Mouse (Mus musculus): ENCODE results near the gene Uox. TPM values are rescaled to one million over a fixed set of nuclear protein-coding genes. Genes with fewer than 3 reads are reported as not detected.

Uox gene
- polyA plus RNA-seq, 1 experiment from 2014 or later: 0.11 TPM

GRCm38 (mm10) chr3:146653692-146654091 is 83.5 kb downstream of the Uox start:
- no peak overlapping the region for H3K4me3 ChIP-seq (ENCODE audit: low read depth, low read length)
- ATAC-seq (ENCODE audit: low FRiP score) (no peak), DNase-seq (ENCODE audit: low spot score, missing footprints) (no peak)
- WGBS: 82% methylated on average over 6 of the region's 6 CpGs
- H3K36me3 ChIP-seq (ENCODE audit: control insufficient read depth, insufficient read depth, low read length): no peaks in the 10 kb centered on the region
- H3K4me1 ChIP-seq (ENCODE audit: control insufficient read depth, insufficient read depth, low read length): no peaks in the 10 kb centered on the region
- H3K27ac ChIP-seq (ENCODE audit: low read depth, low read length): no peak overlapping the region
- no peaks in the 10 kb centered on the region for H3K9me3 ChIP-seq (ENCODE audit: control insufficient read depth, low read length)
- H3K27me3 ChIP-seq (ENCODE audit: control insufficient read depth, insufficient read depth, low read length): no peaks in the 10 kb centered on the region
- H3K4me2 ChIP-seq: no peak overlapping the region
- no peak overlapping the region for H3K9ac ChIP-seq (ENCODE audit: low read length)

- H3K4me2 ChIP-seq: no peak overlapping the region
- DNase-seq (ENCODE audit: low spot score, missing footprints) (no peak), ATAC-seq (ENCODE audit: low FRiP score) (no peak)
- no peak overlapping the region for H3K4me3 ChIP-seq (ENCODE audit: low read depth, low read length)
- H3K4me1 ChIP-seq (ENCODE audit: control insufficient read depth, insufficient read depth, low read length): no peaks in the 10 kb centered on the region
- H3K27ac ChIP-seq (ENCODE audit: low read depth, low read length): no peak overlapping the region
- no peaks in the 10 kb centered on the region for H3K27me3 ChIP-seq (ENCODE audit: control insufficient read depth, insufficient read depth, low read length)
- H3K9ac ChIP-seq (ENCODE audit: low read length): no peak overlapping the region
- 69% methylated on average over 2 of the region's 2 CpGs for WGBS
- no peaks in the 10 kb centered on the region for H3K36me3 ChIP-seq (ENCODE audit: control insufficient read depth, insufficient read depth, low read length)
- no peaks in the 10 kb centered on the region for H3K9me3 ChIP-seq (ENCODE audit: control insufficient read depth, low read length)
Measured at GRCm38 (mm10) chr3:146655111-146655577, 84.9 kb downstream of the Uox start.

- H3K4me1 ChIP-seq (ENCODE audit: control insufficient read depth, insufficient read depth, low read length): no peaks in the 10 kb centered on the region
- DNase-seq (ENCODE audit: low spot score, missing footprints) (no peak), ATAC-seq (ENCODE audit: low FRiP score) (no peak)
- H3K27ac ChIP-seq (ENCODE audit: low read depth, low read length): no peak overlapping the region
- WGBS: 90% methylated on average over 5 of the region's 5 CpGs
- no peak overlapping the region for H3K9ac ChIP-seq (ENCODE audit: low read length)
- H3K4me2 ChIP-seq: no peak overlapping the region
- no peak overlapping the region for H3K4me3 ChIP-seq (ENCODE audit: low read depth, low read length)
- no peaks in the 10 kb centered on the region for H3K27me3 ChIP-seq (ENCODE audit: control insufficient read depth, insufficient read depth, low read length)
- no peaks in the 10 kb centered on the region for H3K9me3 ChIP-seq (ENCODE audit: control insufficient read depth, low read length)
- no peaks in the 10 kb centered on the region for H3K36me3 ChIP-seq (ENCODE audit: control insufficient read depth, insufficient read depth, low read length)
Measured at GRCm38 (mm10) chr3:146657433-146657832, 87.2 kb downstream of the Uox start.

- H3K4me3 ChIP-seq (ENCODE audit: low read depth, low read length): no peak overlapping the region
- DNase-seq (ENCODE audit: low spot score, missing footprints) (no peak), ATAC-seq (ENCODE audit: low FRiP score) (no peak)
- 75% methylated on average over 1 of the region's 1 CpGs for WGBS
- H3K36me3 ChIP-seq (ENCODE audit: control insufficient read depth, insufficient read depth, low read length): no peaks in the 10 kb centered on the region
- no peaks in the 10 kb centered on the region for H3K9me3 ChIP-seq (ENCODE audit: control insufficient read depth, low read length)
- no peaks in the 10 kb centered on the region for H3K4me1 ChIP-seq (ENCODE audit: control insufficient read depth, insufficient read depth, low read length)
- H3K4me2 ChIP-seq: no peak overlapping the region
- H3K27ac ChIP-seq (ENCODE audit: low read depth, low read length): no peak overlapping the region
- H3K27me3 ChIP-seq (ENCODE audit: control insufficient read depth, insufficient read depth, low read length): no peaks in the 10 kb centered on the region
- no peak overlapping the region for H3K9ac ChIP-seq (ENCODE audit: low read length)
Measured at GRCm38 (mm10) chr3:146658061-146658639, 87.9 kb downstream of the Uox start.

GRCm38 (mm10) chr3:146659321-146659720 is 89.1 kb downstream of the Uox start:
- H3K4me3 ChIP-seq (ENCODE audit: low read depth, low read length): no peak overlapping the region
- 86% methylated on average over 5 of the region's 5 CpGs for WGBS
- no peak for ATAC-seq (ENCODE audit: low FRiP score)

GRCm38 (mm10) chr3:146661001-146661400 is 90.8 kb downstream of the Uox start:
- ATAC-seq (ENCODE audit: low FRiP score) (no peak), DNase-seq (ENCODE audit: low spot score, missing footprints) (no peak)
- Histone ChIP-seq H3K27me3 (ENCODE audit: control insufficient read depth, insufficient read depth, low read length) (no peaks in the 10 kb centered on the region), H3K27ac (ENCODE audit: low read depth, low read length) (no peak overlapping the region), H3K4me1 (ENCODE audit: control insufficient read depth, insufficient read depth, low read length) (no peaks in the 10 kb centered on the region), H3K4me3 (ENCODE audit: low read depth, low read length) (no peak overlapping the region), H3K36me3 (ENCODE audit: control insufficient read depth, insufficient read depth, low read length) (no peaks in the 10 kb centered on the region), H3K4me2 (no peak overlapping the region), H3K9ac (ENCODE audit: low read length) (no peak overlapping the region), H3K9me3 (ENCODE audit: control insufficient read depth, low read length) (no peaks in the 10 kb centered on the region)
- WGBS: 87% methylated on average over 6 of the region's 6 CpGs

More at GRCm38 (mm10) chr3:146659321-146659720, 89.1 kb downstream of the Uox start:
- no peaks in the 10 kb centered on the region for H3K4me1 ChIP-seq (ENCODE audit: control insufficient read depth, insufficient read depth, low read length)
- H3K4me2 ChIP-seq: no peak overlapping the region
- DNase-seq (ENCODE audit: low spot score, missing footprints): no peak
- H3K27ac ChIP-seq (ENCODE audit: low read depth, low read length): no peak overlapping the region
- no peak overlapping the region for H3K9ac ChIP-seq (ENCODE audit: low read length)
- H3K9me3 ChIP-seq (ENCODE audit: control insufficient read depth, low read length): no peaks in the 10 kb centered on the region
- H3K27me3 ChIP-seq (ENCODE audit: control insufficient read depth, insufficient read depth, low read length): no peaks in the 10 kb centered on the region
- no peaks in the 10 kb centered on the region for H3K36me3 ChIP-seq (ENCODE audit: control insufficient read depth, insufficient read depth, low read length)

GRCm38 (mm10) chr3:146661907-146662306 is 91.7 kb downstream of the Uox start:
- DNase-seq (ENCODE audit: low spot score, missing footprints): no peak
- Histone ChIP-seq H3K9ac (ENCODE audit: low read length) (no peak overlapping the region), H3K27ac (ENCODE audit: low read depth, low read length) (no peak overlapping the region), H3K4me1 (ENCODE audit: control insufficient read depth, insufficient read depth, low read length) (no peaks in the 10 kb centered on the region), H3K9me3 (ENCODE audit: control insufficient read depth, low read length) (no peaks in the 10 kb centered on the region), H3K4me2 (no peak overlapping the region), H3K36me3 (ENCODE audit: control insufficient read depth, insufficient read depth, low read length) (no peaks in the 10 kb centered on the region), H3K4me3 (ENCODE audit: low read depth, low read length) (no peak overlapping the region), H3K27me3 (ENCODE audit: control insufficient read depth, insufficient read depth, low read length) (no peaks in the 10 kb centered on the region)
- ATAC-seq (ENCODE audit: low FRiP score): no peak
- WGBS: 84% methylated on average over 7 of the region's 7 CpGs

GRCm38 (mm10) chr3:146671121-146671520 is 100.9 kb downstream of the Uox start:
- H3K9ac ChIP-seq (ENCODE audit: low read length): no peak overlapping the region
- H3K4me3 ChIP-seq (ENCODE audit: low read depth, low read length): no peak overlapping the region
- no peaks in the 10 kb centered on the region for H3K9me3 ChIP-seq (ENCODE audit: control insufficient read depth, low read length)
- no peaks in the 10 kb centered on the region for H3K4me1 ChIP-seq (ENCODE audit: control insufficient read depth, insufficient read depth, low read length)
- no peaks in the 10 kb centered on the region for H3K27me3 ChIP-seq (ENCODE audit: control insufficient read depth, insufficient read depth, low read length)
- WGBS: 70% methylated on average over 2 of the region's 2 CpGs
- ATAC-seq (ENCODE audit: low FRiP score) (no peak), DNase-seq (ENCODE audit: low spot score, missing footprints) (no peak)
- no peak overlapping the region for H3K4me2 ChIP-seq
- no peak overlapping the region for H3K27ac ChIP-seq (ENCODE audit: low read depth, low read length)
- no peaks in the 10 kb centered on the region for H3K36me3 ChIP-seq (ENCODE audit: control insufficient read depth, insufficient read depth, low read length)

GRCm38 (mm10) chr3:146675101-146675500 is 104.9 kb downstream of the Uox start:
- Histone ChIP-seq H3K4me2 (no peak overlapping the region), H3K4me1 (ENCODE audit: control insufficient read depth, insufficient read depth, low read length) (no peaks in the 10 kb centered on the region), H3K27ac (ENCODE audit: low read depth, low read length) (no peak overlapping the region), H3K27me3 (ENCODE audit: control insufficient read depth, insufficient read depth, low read length) (no peaks in the 10 kb centered on the region), H3K36me3 (ENCODE audit: control insufficient read depth, insufficient read depth, low read length) (no peaks in the 10 kb centered on the region), H3K4me3 (ENCODE audit: low read depth, low read length) (no peak overlapping the region), H3K9ac (ENCODE audit: low read length) (no peak overlapping the region), H3K9me3 (ENCODE audit: control insufficient read depth, low read length) (no peaks in the 10 kb centered on the region)
- 79% methylated on average over 1 of the region's 1 CpGs for WGBS
- DNase-seq (ENCODE audit: low spot score, missing footprints) (no peak), ATAC-seq (ENCODE audit: low FRiP score) (no peak)

Measured in midbrain, embryonic 11.5 days (tissue).